ENCODE assay signal across 22 mouse cellular contexts in genomic region chr9:35053081-35053480, GRCm38 (mm10).
A peak's percentile ranks its signal among the peaks of the same experiment; 100 is the strongest.
DNase-seq lines count a peak whose midpoint lies in the region.
"Had no signal": no experiment of that assay in that cellular context is flagged by ENCODE, and none has a peak within 500 bp of the region (broad histone marks: within the 10 kb centered on the region; RNA-seq: fewer than 3 reads in every experiment).

No protein-coding gene starts in this region.

- no peak overlapping the region for H3K27ac ChIP-seq in embryonic facial prominence, embryonic 10.5 days (replicated peaks)
- H3K27ac ChIP-seq in hindbrain, embryonic 10.5 days = no peak overlapping the region
- H3K27ac ChIP-seq: forebrain, embryonic 15.5 days; hindbrain, embryonic 13.5 days; kidney, postnatal 0 days; layer of hippocampus, adult 2 months; limb, embryonic 15.5 days; liver, embryonic 14.5 days; midbrain, embryonic 15.5 days; neural tube, embryonic 13.5 days had no signal

- peak; percentile 1 for DNase-seq in cerebellum, adult 11-12 months
- no peak for DNase-seq in cerebellum, postnatal 14 days
- DNase-seq in kidney, adult 11 months = peak; percentile 2
- no peak for DNase-seq in kidney, postnatal 4 days
- DNase-seq in right cerebral cortex, postnatal 10 days (ENCODE audit: low spot score in 2 of 2) = peak; percentile 18 to 19
- DNase-seq in right cerebral cortex, adult 18-20 months = no peak
- DNase-seq in embryonic facial prominence, embryonic 10.5 days (ENCODE audit: low spot score) = peak; percentile 5
- no peak for DNase-seq in hindbrain, embryonic 10.5 days (ENCODE audit: low spot score)
- DNase-seq: embryo, embryonic 11 days; kidney, adult 2 months; lung, embryonic 14.5 days; retina, postnatal 1 day; thymus, postnatal 25 days had no signal

- H3K36me3 ChIP-seq in embryonic facial prominence, embryonic 10.5 days (replicated peaks) = peaks cover 54% of the 10 kb centered on the region
- H3K36me3 ChIP-seq in hindbrain, embryonic 10.5 days = peaks cover 14% of the 10 kb centered on the region
- H3K36me3 ChIP-seq: forebrain, embryonic 15.5 days; midbrain, embryonic 15.5 days had no signal

- 93% methylated on average over 16 of the region's 16 CpGs for WGBS in embryonic facial prominence, embryonic 10.5 days
- WGBS in hindbrain, embryonic 10.5 days = 95% methylated on average over 16 of the region's 16 CpGs

- no peaks in the 10 kb centered on the region for H3K9me3 ChIP-seq in embryonic facial prominence, embryonic 10.5 days
- H3K9me3 ChIP-seq in hindbrain, embryonic 10.5 days = no peaks in the 10 kb centered on the region
- H3K9me3 ChIP-seq: forebrain, embryonic 15.5 days; hindbrain, embryonic 13.5 days; limb, embryonic 15.5 days; midbrain, embryonic 15.5 days; neural tube, embryonic 13.5 days had no signal

- H3K27me3 ChIP-seq in embryonic facial prominence, embryonic 10.5 days (replicated peaks; ENCODE audit: low read depth, poor library complexity, severe bottlenecking) = no peaks in the 10 kb centered on the region
- no peaks in the 10 kb centered on the region for H3K27me3 ChIP-seq in hindbrain, embryonic 10.5 days (ENCODE audit: insufficient read depth, poor library complexity, severe bottlenecking)
- H3K27me3 ChIP-seq: forebrain, embryonic 15.5 days; hindbrain, embryonic 13.5 days; limb, embryonic 15.5 days; midbrain, embryonic 15.5 days; neural tube, embryonic 13.5 days had no signal

- no peaks in the 10 kb centered on the region for H3K4me1 ChIP-seq in embryonic facial prominence, embryonic 10.5 days
- H3K4me1 ChIP-seq in hindbrain, embryonic 10.5 days (replicated peaks) = no peaks in the 10 kb centered on the region
- H3K4me1 ChIP-seq: forebrain, embryonic 15.5 days; hindbrain, embryonic 13.5 days; midbrain, embryonic 15.5 days; neural tube, embryonic 13.5 days had no signal

- H3K4me3 ChIP-seq in embryonic facial prominence, embryonic 10.5 days = no peak overlapping the region
- no peak overlapping the region for H3K4me3 ChIP-seq in hindbrain, embryonic 10.5 days
- H3K4me3 ChIP-seq: forebrain, embryonic 15.5 days; hindbrain, embryonic 13.5 days; layer of hippocampus, adult 2 months; limb, embryonic 15.5 days; midbrain, embryonic 15.5 days; myocyte; neural tube, embryonic 13.5 days had no signal

Comparison
In these comparisons a context has a peak if more than half of its experiments do, and no peak if none do; other contexts are left out.
1. DNase-seq: peak in cerebellum, adult 11-12 months (single experiment), kidney, adult 11 months (single experiment), right cerebral cortex, postnatal 10 days (2 of 2) and embryonic facial prominence, embryonic 10.5 days (single experiment); none in cerebellum, postnatal 14 days (0 of 2), kidney, postnatal 4 days (0 of 2), right cerebral cortex, adult 18-20 months (single experiment) and hindbrain, embryonic 10.5 days (single experiment).